Mouse (Mus musculus): ENCODE measurements at regions not wholly inside any gene's neighbourhood (a gene's known extent, or its start where the extent isn't known, plus 50 kb on each side); places are given as distances from the start of the nearest gene placed in this dataset.

GRCm38 (mm10) chr8:62284378-62285110, 161.6 kb upstream of the Anxa10 start:
- peak; percentile 68 for DNase-seq (ENCODE audit: low read depth, low spot score)

- peak; percentile 67 for DNase-seq (ENCODE audit: low read depth, low spot score)
These were observed 127.6 kb upstream of the Anxa10 start for GRCm38 (mm10) chr8:62250551-62250950.
